Mouse (Mus musculus): ENCODE measurements around the gene Kif14.

DNA sequence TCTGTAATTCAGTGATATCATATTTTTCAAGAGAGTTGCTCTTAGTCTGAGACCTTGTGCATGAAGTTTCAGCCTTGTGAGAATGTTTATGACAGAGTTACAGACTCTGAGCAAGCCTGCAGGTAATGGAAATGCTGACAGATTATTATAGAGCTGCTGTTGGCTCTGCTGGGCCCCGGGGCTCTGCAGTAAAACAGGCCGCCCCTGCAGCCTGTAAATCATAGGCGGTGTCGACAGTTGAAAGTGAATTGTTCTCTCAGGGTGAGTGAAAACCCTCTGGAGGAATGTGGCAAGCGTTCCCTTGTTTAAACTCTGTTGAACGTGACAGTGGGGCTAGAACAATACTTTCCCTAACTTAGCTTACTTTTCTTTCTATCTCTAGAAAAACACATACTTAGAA lies 46.2 kb downstream of the Kif14 start:
- no peak for TF ChIP-seq POLR2A (IDR thresholded peaks at IDR 0.05; ENCODE audit: borderline replicate concordance, insufficient read depth, low read length)
- TF ChIP-seq CTCF (IDR thresholded peaks at IDR 0.05; ENCODE audit: borderline replicate concordance, insufficient read depth, low read depth, low read length), result no peak
